Mouse (Mus musculus) heart, embryonic 13.5 days (tissue): ENCODE measurements around the gene Lrmp. TPM values are rescaled to one million over a fixed set of nuclear protein-coding genes. Genes with fewer than 3 reads are reported as not detected.

Source experiments
- ATAC-seq: fragments of 200-750 bp; cut with Nextera tagmentation; 2 replicates; pipeline ENCODE4 v1.8.0; 2017; ENCODE audit warnings: moderate TSS enrichment; ENCODE audit not compliant: insufficient number of reproducible peaks, low FRiP score, low TSS enrichment; ENCODE audit errors: extremely low read depth
- H3K27ac ChIP-seq: fragments of 300-500 bp; sonication (generic); replicated peaks from 2 replicates; pipeline ENCODE4 v1.5.1; 2015; ENCODE audit warnings: moderate library complexity, mild to moderate bottlenecking, inconsistent platforms
- H3K27me3 ChIP-seq: fragments of 300-500 bp; sonication (generic); replicated peaks from 2 replicates; pipeline ENCODE4 v1.6.1; 2015; ENCODE audit warnings: mild to moderate bottlenecking, inconsistent platforms
- H3K36me3 ChIP-seq: fragments of 300-500 bp; sonication (generic); 2 replicates; pipeline ENCODE4 v1.6.1; 2015; ENCODE audit warnings: mild to moderate bottlenecking, inconsistent platforms
- H3K4me1 ChIP-seq: fragments of 300-500 bp; sonication (generic); 2 replicates; pipeline ENCODE4 v1.6.1; 2015; ENCODE audit warnings: inconsistent platforms
- H3K4me2 ChIP-seq: fragments of 300-500 bp; sonication (generic); 2 replicates; pipeline ENCODE4 v1.6.1; 2015; ENCODE audit warnings: inconsistent platforms, mild to moderate bottlenecking, moderate library complexity
- H3K4me3 ChIP-seq: fragments of 300-500 bp; sonication (generic); 2 replicates; pipeline ENCODE4 v1.5.1; 2015; ENCODE audit warnings: moderate library complexity, mild to moderate bottlenecking, inconsistent platforms
- H3K9ac ChIP-seq: fragments of 300-500 bp; sonication (generic); 2 replicates; pipeline ENCODE4 v1.6.1; 2015; ENCODE audit warnings: inconsistent platforms, mild to moderate bottlenecking, moderate library complexity
- H3K9me3 ChIP-seq: fragments of 300-500 bp; sonication (generic); 2 replicates; pipeline ENCODE4 v1.6.1; 2016; ENCODE audit warnings: inconsistent platforms
- whole genome bisulfite sequencing: fragments of 180-500 bp; shearing (Covaris S2); methylation state at CpG from one replicate; pipeline ENCODE4 v1.1.7; 2015; ENCODE audit warnings: mixed read lengths; 5-methylcytosine and 5-hydroxymethylcytosine counted together
- polyA plus RNA-seq: library from polyadenylated mRNA; unstranded; fragments of >200 nt; fragmentation: Nextera tagmentation; extraction: Ambion mirVana; gene quantifications from 2 replicates; pipeline ENCODE4 v1.2.1, GENCODE M21; 2015

The Lrmp gene
- polyA plus RNA-seq, 1 experiment from 2014 or later = 2.2 TPM

- Histone ChIP-seq H3K36me3 (no peaks in the 10 kb centered on the region), H3K27me3 (peaks cover 3% of the 10 kb centered on the region; the same call in 1 of the 2 replicates), H3K9me3 (no peaks in the 10 kb centered on the region), H3K4me2 (no peak overlapping the region), H3K4me1 (peaks cover 21% of the 10 kb centered on the region), H3K4me3 (no peak overlapping the region), H3K27ac (no peak overlapping the region), H3K9ac (no peak overlapping the region)
- ATAC-seq = no peak
- WGBS = 65% methylated on average over 11 of the region's 11 CpGs
Measured at GRCm38 (mm10) chr6:145139776-145140475, 24.5 kb downstream of the Lrmp start.

GRCm38 (mm10) chr6:145140706-145141105 lies 25.3 kb downstream of the Lrmp start:
- Histone ChIP-seq H3K27me3 (peaks cover 3% of the 10 kb centered on the region; the same call in 1 of the 2 replicates), H3K36me3 (no peaks in the 10 kb centered on the region), H3K4me3 (no peak overlapping the region), H3K4me1 (peaks cover 21% of the 10 kb centered on the region), H3K27ac (no peak overlapping the region), H3K9ac (no peak overlapping the region), H3K9me3 (no peaks in the 10 kb centered on the region), H3K4me2 (no peak overlapping the region)
- ATAC-seq = no peak
- WGBS = 44% methylated on average over 11 of the region's 11 CpGs

DNA sequence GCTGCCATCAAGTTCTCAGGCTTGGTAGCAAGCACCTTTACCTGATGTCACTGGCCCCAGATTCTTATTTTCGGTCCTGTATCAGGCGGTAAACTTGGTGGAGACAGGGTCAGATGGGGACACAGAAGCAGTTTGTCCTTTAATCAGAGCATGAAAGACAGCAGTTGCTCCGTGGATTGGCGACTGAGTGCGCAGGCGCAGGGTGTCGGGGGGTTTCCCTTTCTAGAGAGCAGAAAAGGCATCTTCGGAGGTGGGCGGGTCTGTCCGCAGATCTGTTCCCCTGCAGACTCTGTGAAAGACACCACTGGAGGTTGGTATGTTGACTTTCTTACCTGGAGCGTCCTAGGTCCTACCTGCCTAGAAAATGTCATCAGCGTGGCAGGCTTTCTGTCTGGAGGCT lies 26.4 kb downstream of the Lrmp start:
- no peaks in the 10 kb centered on the region for H3K36me3 ChIP-seq
- no peak for ATAC-seq
- peaks cover 3% of the 10 kb centered on the region; the same call in 1 of the 2 replicates for H3K27me3 ChIP-seq
- no peak overlapping the region for H3K9ac ChIP-seq
- no peak overlapping the region for H3K4me2 ChIP-seq
- no peak overlapping the region for H3K4me3 ChIP-seq
- WGBS = 86% methylated on average over 12 of the region's 12 CpGs
- peaks cover 21% of the 10 kb centered on the region for H3K4me1 ChIP-seq
- no peaks in the 10 kb centered on the region for H3K9me3 ChIP-seq
- no peak overlapping the region for H3K27ac ChIP-seq

GRCm38 (mm10) chr6:145145173-145145572 lies 29.7 kb downstream of the Lrmp start:
- ATAC-seq = no peak
- Histone ChIP-seq H3K4me1 (peaks cover 24% of the 10 kb centered on the region), H3K36me3 (no peaks in the 10 kb centered on the region), H3K27ac (no peak overlapping the region), H3K4me3 (no peak overlapping the region), H3K4me2 (no peak overlapping the region), H3K9ac (no peak overlapping the region), H3K27me3 (peaks cover 3% of the 10 kb centered on the region; the same call in 1 of the 2 replicates), H3K9me3 (no peaks in the 10 kb centered on the region)
- 63% methylated on average over 7 of the region's 7 CpGs for WGBS

GRCm38 (mm10) chr6:145147716-145148115 lies 32.3 kb downstream of the Lrmp start:
- Histone ChIP-seq H3K4me3 (no peak overlapping the region), H3K27ac (no peak overlapping the region), H3K4me2 (no peak overlapping the region), H3K27me3 (no peaks in the 10 kb centered on the region), H3K4me1 (peaks cover 12% of the 10 kb centered on the region), H3K9me3 (no peaks in the 10 kb centered on the region), H3K9ac (no peak overlapping the region), H3K36me3 (no peaks in the 10 kb centered on the region)
- ATAC-seq = no peak
- 70% methylated on average over 16 of the region's 16 CpGs for WGBS

- 37% methylated on average over 9 of the region's 9 CpGs for WGBS
- Histone ChIP-seq H3K27ac (no peak overlapping the region), H3K4me3 (no peak overlapping the region), H3K27me3 (no peaks in the 10 kb centered on the region), H3K4me1 (peaks cover 6% of the 10 kb centered on the region; the same call in 1 of the 2 replicates), H3K9ac (no peak overlapping the region), H3K36me3 (no peaks in the 10 kb centered on the region), H3K4me2 (no peak overlapping the region), H3K9me3 (no peaks in the 10 kb centered on the region)
- no peak for ATAC-seq
Measured at GRCm38 (mm10) chr6:145149054-145149453, 33.6 kb downstream of the Lrmp start.

GRCm38 (mm10) chr6:145158619-145159018 lies 43.2 kb downstream of the Lrmp start:
- Histone ChIP-seq H3K27me3 (no peaks in the 10 kb centered on the region), H3K9me3 (no peaks in the 10 kb centered on the region), H3K27ac (no peak overlapping the region), H3K4me2 (no peak overlapping the region), H3K36me3 (no peaks in the 10 kb centered on the region), H3K9ac (no peak overlapping the region), H3K4me3 (no peak overlapping the region), H3K4me1 (no peaks in the 10 kb centered on the region)
- no peak for ATAC-seq
- 69% methylated on average over 4 of the region's 4 CpGs for WGBS

- H3K9ac ChIP-seq = no peak overlapping the region
- H3K4me1 ChIP-seq = 0 out of 2 replicates have a peak, but pooled peaks cover 3% of the 10 kb centered on the region
- peaks cover 5% of the 10 kb centered on the region; the same call in 1 of the 2 replicates for H3K36me3 ChIP-seq
- no peak overlapping the region for H3K4me3 ChIP-seq
- WGBS = 52% methylated on average over 5 of the region's 5 CpGs
- ATAC-seq = no peak
- no peak overlapping the region for H3K4me2 ChIP-seq
- H3K27me3 ChIP-seq = no peaks in the 10 kb centered on the region
- no peak overlapping the region for H3K27ac ChIP-seq
- peaks cover 12% of the 10 kb centered on the region for H3K9me3 ChIP-seq
Measured at GRCm38 (mm10) chr6:145160581-145160980, 45.1 kb downstream of the Lrmp start.

DNA sequence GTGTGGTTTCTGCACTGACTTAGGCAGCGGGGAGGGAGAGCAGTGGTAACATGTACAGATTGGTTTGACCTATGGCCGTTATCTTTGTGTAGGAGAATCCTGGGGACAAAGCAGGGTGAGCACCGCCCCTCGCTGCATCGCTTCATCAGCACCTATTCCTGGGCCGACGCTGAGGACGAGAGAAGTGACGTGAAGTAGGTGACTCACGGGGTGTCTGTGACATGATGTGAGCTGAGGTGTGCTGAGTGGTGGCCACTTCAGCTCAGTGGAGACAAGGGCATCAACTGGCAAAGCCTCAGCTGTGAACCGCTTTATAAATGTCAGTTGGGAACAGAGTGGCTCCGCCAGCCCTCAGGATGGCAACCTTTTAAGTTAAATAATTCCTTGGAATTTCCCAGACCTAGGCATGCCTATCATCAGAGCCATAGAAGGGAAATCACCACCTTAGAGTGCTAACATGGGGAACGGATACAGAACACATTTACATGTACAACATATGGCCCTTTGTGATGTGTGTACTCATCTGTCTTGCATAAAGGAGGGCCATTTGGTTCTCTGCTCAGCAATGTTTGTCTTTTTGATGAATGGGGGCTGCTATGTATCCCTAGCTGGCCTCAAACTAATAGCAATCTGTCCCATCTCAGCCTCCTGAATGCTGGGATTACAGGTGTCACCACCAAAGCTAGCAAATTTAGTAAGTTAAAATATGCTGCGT lies 56.6 kb downstream of the Lrmp start:
- 34% methylated on average over 14 of the region's 14 CpGs for WGBS
- no peaks in the 10 kb centered on the region for H3K36me3 ChIP-seq
- H3K4me1 ChIP-seq = peaks cover 47% of the 10 kb centered on the region
- peak overlapping the region; percentile 65 for H3K27ac ChIP-seq
- H3K4me2 ChIP-seq = peak overlapping the region; percentile 59
- H3K9ac ChIP-seq = peak overlapping the region; percentile 47; the same call in 1 of the 2 replicates
- H3K9me3 ChIP-seq = no peaks in the 10 kb centered on the region
- peak overlapping the region; percentile 8 for H3K4me3 ChIP-seq
- H3K27me3 ChIP-seq = peaks cover 16% of the 10 kb centered on the region
- peak; percentile 27; the same call in 1 of the 2 replicates for ATAC-seq

DNA sequence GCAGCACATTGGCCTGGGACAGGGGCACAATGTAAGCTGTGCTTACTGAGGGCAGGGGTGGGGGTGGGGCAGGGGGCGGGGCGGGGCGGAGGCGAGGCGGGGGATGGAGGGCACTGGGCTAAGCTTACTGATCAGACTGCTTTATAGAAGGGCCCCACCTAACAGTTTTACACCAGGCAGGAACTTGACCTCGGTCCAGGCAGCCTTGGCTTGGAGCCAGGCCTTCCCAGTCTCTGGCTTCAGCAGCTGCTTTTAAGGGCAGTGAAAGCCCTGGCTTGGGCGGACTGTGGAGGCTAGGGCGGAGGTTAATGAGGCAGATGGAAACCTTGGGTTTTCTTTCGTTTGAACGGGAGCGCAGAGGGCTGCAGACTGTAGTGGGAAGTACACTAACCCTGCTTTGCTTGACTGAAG lies 58.3 kb downstream of the Lrmp start:
- Histone ChIP-seq H3K4me3 (no peak overlapping the region), H3K9me3 (no peaks in the 10 kb centered on the region), H3K4me2 (peak overlapping the region; percentile 45), H3K9ac (peak overlapping the region; percentile 61; the same call in 1 of the 2 replicates), H3K27ac (peak overlapping the region; percentile 58; the same call in 1 of the 2 replicates), H3K4me1 (peaks cover 47% of the 10 kb centered on the region), H3K36me3 (no peaks in the 10 kb centered on the region), H3K27me3 (peaks cover 30% of the 10 kb centered on the region)
- peak; percentile 34 for ATAC-seq
- WGBS = under 1% methylated on average over 11 of the region's 11 CpGs

- peaks cover 47% of the 10 kb centered on the region for H3K4me1 ChIP-seq
- peaks cover 30% of the 10 kb centered on the region for H3K27me3 ChIP-seq
- peak overlapping the region; percentile 21; the same call in 1 of the 2 replicates for H3K4me2 ChIP-seq
- ATAC-seq = no peak
- H3K4me3 ChIP-seq = no peak overlapping the region
- no peak overlapping the region for H3K27ac ChIP-seq
- WGBS = 36% methylated on average over 9 of the region's 9 CpGs
- no peak overlapping the region for H3K9ac ChIP-seq
- no peaks in the 10 kb centered on the region for H3K9me3 ChIP-seq
- H3K36me3 ChIP-seq = no peaks in the 10 kb centered on the region
Measured at GRCm38 (mm10) chr6:145175571-145175981, 60.1 kb downstream of the Lrmp start.
